Mouse (Mus musculus) limb, embryonic 13.5 days (tissue): ENCODE measurements at regions not wholly inside any gene's neighbourhood (a gene's known extent, or its start where the extent isn't known, plus 50 kb on each side); places are given as distances from the start of the nearest gene placed in this dataset.

Experiments used
- ATAC-seq: fragments of 200-750 bp; cut with Nextera tagmentation; 2 replicates; pipeline ENCODE4 v1.8.0; 2017; ENCODE audit warnings: low read depth, moderate number of reproducible peaks, moderate TSS enrichment; ENCODE audit not compliant: low FRiP score
- H3K27ac ChIP-seq: fragments of 300-500 bp; sonication (generic); 2 replicates; pipeline ENCODE4 v1.5.1; 2015; ENCODE audit warnings: inconsistent platforms, mild to moderate bottlenecking, moderate library complexity
- H3K27me3 ChIP-seq: fragments of 300-500 bp; sonication (generic); 2 replicates; pipeline ENCODE4 v1.6.1; 2015; ENCODE audit warnings: mild to moderate bottlenecking, inconsistent platforms
- H3K36me3 ChIP-seq: fragments of 300-500 bp; sonication (generic); 2 replicates; pipeline ENCODE4 v1.6.1; 2015; ENCODE audit warnings: inconsistent platforms, mild to moderate bottlenecking, moderate library complexity
- H3K4me1 ChIP-seq: fragments of 300-500 bp; sonication (generic); 2 replicates; pipeline ENCODE4 v1.6.1; 2015; ENCODE audit warnings: inconsistent platforms
- H3K4me2 ChIP-seq: fragments of 300-500 bp; sonication (generic); replicated peaks from 2 replicates; pipeline ENCODE4 v1.6.1; 2015; ENCODE audit warnings: inconsistent platforms, mild to moderate bottlenecking, moderate library complexity
- H3K4me3 ChIP-seq: fragments of 300-500 bp; sonication (generic); 2 replicates; pipeline ENCODE4 v1.5.1; 2015; ENCODE audit warnings: moderate library complexity, mild to moderate bottlenecking, inconsistent platforms
- H3K9ac ChIP-seq: fragments of 300-500 bp; sonication (generic); 2 replicates; pipeline ENCODE4 v1.6.1; 2015; ENCODE audit warnings: mild to moderate bottlenecking, inconsistent platforms
- H3K9me3 ChIP-seq: fragments of 300-500 bp; sonication (generic); 2 replicates; pipeline ENCODE4 v1.6.1; 2016; ENCODE audit warnings: inconsistent platforms
- WGBS: fragments of 180-500 bp; shearing (Covaris S2); methylation state at CpG from one replicate; pipeline ENCODE4 v1.1.7; 2015; 5-methylcytosine and 5-hydroxymethylcytosine counted together

DNA sequence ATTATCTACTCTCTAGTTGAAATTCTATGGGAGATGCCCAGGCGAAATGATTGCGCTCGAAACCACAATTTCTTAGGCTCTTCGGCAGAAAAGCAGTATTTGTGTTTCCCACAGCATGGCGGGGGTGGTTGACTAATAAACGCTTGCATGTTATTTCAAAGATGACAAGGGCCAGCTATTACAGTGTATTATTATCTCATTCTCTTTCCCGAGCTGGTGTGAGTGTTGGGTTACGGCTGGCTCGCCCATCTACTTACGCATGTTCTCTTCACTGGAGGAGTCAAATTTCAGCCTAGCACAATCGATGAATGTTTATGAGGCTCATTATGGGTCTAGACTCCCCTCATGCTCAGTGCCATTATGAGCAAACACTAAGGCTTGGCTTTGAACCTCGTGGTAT is 51.2 kb upstream of the Tmem26 start:
- H3K27me3 ChIP-seq: no peaks in the 10 kb centered on the region
- H3K4me3 ChIP-seq: no peak overlapping the region
- no peak overlapping the region for H3K9ac ChIP-seq
- H3K4me2 ChIP-seq: no peak overlapping the region
- no peak overlapping the region for H3K27ac ChIP-seq
- no peaks in the 10 kb centered on the region for H3K9me3 ChIP-seq
- WGBS: 45% methylated on average over 12 of the region's 12 CpGs
- H3K4me1 ChIP-seq: peaks cover 13% of the 10 kb centered on the region
- no peaks in the 10 kb centered on the region for H3K36me3 ChIP-seq
- peak; percentile 40; the same call in 1 of the 2 replicates for ATAC-seq

DNA sequence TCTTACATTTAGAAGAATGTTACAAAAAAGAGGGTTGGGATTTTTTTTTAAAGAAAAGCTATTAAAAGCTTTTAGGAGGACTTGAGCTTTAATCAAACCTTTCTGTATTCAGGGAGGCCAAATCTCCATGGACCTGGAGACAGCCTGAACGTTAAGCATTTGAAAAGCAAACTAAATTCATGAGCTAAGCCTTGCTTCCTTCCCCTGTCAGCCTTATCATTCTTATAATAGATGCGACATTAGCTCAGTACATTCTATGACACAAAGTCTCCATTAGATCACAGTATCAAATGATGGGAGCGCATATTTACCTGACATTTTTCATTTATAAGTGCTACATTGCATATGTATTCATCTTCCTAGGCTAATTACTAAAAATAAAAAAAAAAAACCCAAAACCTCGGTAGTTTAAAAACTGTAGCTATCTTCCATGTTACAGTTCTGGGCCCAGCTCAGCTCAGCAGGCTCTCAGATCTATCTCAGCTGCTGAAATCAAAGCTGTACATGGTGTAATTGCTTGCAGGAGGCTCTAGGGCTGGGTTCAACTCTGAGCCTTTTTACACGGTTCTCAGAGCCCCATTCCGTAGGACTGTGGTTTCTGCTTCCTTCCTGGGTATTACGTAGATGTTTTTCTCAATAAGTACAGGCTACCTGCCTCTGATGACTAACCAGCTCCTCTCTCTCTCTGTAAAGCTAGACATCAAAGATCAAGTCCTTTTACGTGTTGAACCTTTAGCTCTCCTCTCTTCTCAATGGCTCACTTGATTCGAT is 50.2 kb upstream of the Tmem26 start:
- ATAC-seq: no peak; the same call in 1 of the 2 replicates
- H3K27me3 ChIP-seq: no peaks in the 10 kb centered on the region
- no peaks in the 10 kb centered on the region for H3K9me3 ChIP-seq
- H3K36me3 ChIP-seq: no peaks in the 10 kb centered on the region
- no peak overlapping the region for H3K4me2 ChIP-seq
- WGBS: 61% methylated on average over 9 of the region's 9 CpGs
- H3K4me1 ChIP-seq: peaks cover 13% of the 10 kb centered on the region
- H3K9ac ChIP-seq: no peak overlapping the region
- H3K27ac ChIP-seq: no peak overlapping the region
- H3K4me3 ChIP-seq: no peak overlapping the region
